ENCODE assay signal across 10 mouse cellular contexts in genomic region chr2:148171699-148172098, GRCm38 (mm10).
A peak's percentile ranks its signal among the peaks of the same experiment; 100 is the strongest.
DNase-seq lines count a peak whose midpoint lies in the region; ATAC-seq and TF ChIP-seq lines count a peak whose summit lies in the region.
"Had no signal": no experiment of that assay in that cellular context is flagged by ENCODE, and none has a peak within 500 bp of the region (broad histone marks: within the 10 kb centered on the region; RNA-seq: fewer than 3 reads in every experiment).

No protein-coding gene starts in this region.

- no peaks in the 10 kb centered on the region for H3K9me3 ChIP-seq in hindbrain, postnatal 0 days (ENCODE audit: low read length)
- no peaks in the 10 kb centered on the region for H3K9me3 ChIP-seq in hindbrain, embryonic 11.5 days (ENCODE audit: control insufficient read depth, low read length)
- H3K9me3 ChIP-seq in heart, embryonic 10.5 days: no peaks in the 10 kb centered on the region
- no peaks in the 10 kb centered on the region for H3K9me3 ChIP-seq in liver, postnatal 0 days (ENCODE audit: low read length)
- H3K9me3 ChIP-seq: forebrain, embryonic 13.5 days had no signal

- no peaks in the 10 kb centered on the region for H3K4me1 ChIP-seq in hindbrain, postnatal 0 days (ENCODE audit: insufficient read depth, low read length)
- no peaks in the 10 kb centered on the region for H3K4me1 ChIP-seq in hindbrain, embryonic 11.5 days (replicated peaks; ENCODE audit: control insufficient read depth, insufficient read depth, low read length)
- H3K4me1 ChIP-seq in heart, embryonic 10.5 days: 0 out of 2 replicates have a peak, but pooled peaks cover 4% of the 10 kb centered on the region
- no peaks in the 10 kb centered on the region for H3K4me1 ChIP-seq in liver, postnatal 0 days (ENCODE audit: insufficient read depth)
- H3K4me1 ChIP-seq: forebrain, embryonic 13.5 days had no signal

- no peak overlapping the region for H3K4me2 ChIP-seq in hindbrain, postnatal 0 days (ENCODE audit: low read depth, low read length)
- H3K4me2 ChIP-seq in hindbrain, embryonic 11.5 days (replicated peaks; ENCODE audit: low read depth, low read length): no peak overlapping the region
- no peak overlapping the region for H3K4me2 ChIP-seq in liver, postnatal 0 days (ENCODE audit: low read depth, low read length)
- H3K4me2 ChIP-seq: forebrain, embryonic 13.5 days had no signal

- H3K4me3 ChIP-seq in hindbrain, postnatal 0 days (ENCODE audit: low read length): no peak overlapping the region
- H3K4me3 ChIP-seq in hindbrain, embryonic 11.5 days (ENCODE audit: low read depth, low read length): no peak overlapping the region
- H3K4me3 ChIP-seq in heart, embryonic 10.5 days: no peak overlapping the region
- H3K4me3 ChIP-seq in liver, postnatal 0 days (ENCODE audit: low read depth, low read length): no peak overlapping the region
- H3K4me3 ChIP-seq: forebrain, embryonic 13.5 days had no signal

- no peak for TF ChIP-seq CTCF in hindbrain, postnatal 0 days (IDR thresholded peaks at IDR 0.05; ENCODE audit: low read depth)
- no peak for TF ChIP-seq CTCF in liver, postnatal 0 days (IDR thresholded peaks at IDR 0.05; ENCODE audit: low read depth)

- no peak for DNase-seq in hindbrain, postnatal 0 days (ENCODE audit: low spot score)
- DNase-seq in hindbrain, embryonic 11.5 days (ENCODE audit: low spot score): no peak
- DNase-seq in heart, embryonic 10.5 days (ENCODE audit: low spot score): no peak
- DNase-seq in kidney, adult 11 months: peak; percentile 40
- no peak for DNase-seq in liver, postnatal 0 days
- DNase-seq in embryo, embryonic 9.5 days (ENCODE audit: extremely low spot score): no peak
- DNase-seq in natural killer cell, adult 2 months (ENCODE audit: low spot score in 2 of 2): no peak
- DNase-seq in gastrocnemius, postnatal 25 days: no peak
- DNase-seq: thymus, adult 2 months had no signal

- ATAC-seq in hindbrain, postnatal 0 days: 0 out of 2 replicates have a peak, but pooled peaks have one; percentile 27
- no peak for ATAC-seq in hindbrain, embryonic 11.5 days (ENCODE audit: low FRiP score)
- peak; percentile 38; the same call in 1 of the 2 replicates for ATAC-seq in liver, postnatal 0 days
- ATAC-seq: forebrain, embryonic 13.5 days had no signal

- TF ChIP-seq EP300 in liver, postnatal 0 days (IDR thresholded peaks at IDR 0.05; ENCODE audit: low read depth): no peak

- H3K27ac ChIP-seq in hindbrain, postnatal 0 days: peak overlapping the region; percentile 7; the same call in 1 of the 2 replicates
- H3K27ac ChIP-seq in hindbrain, embryonic 11.5 days (ENCODE audit: low read depth, low read length): no peak overlapping the region
- H3K27ac ChIP-seq in heart, embryonic 10.5 days: 0 out of 2 replicates have a peak overlapping the region, but pooled peaks have one; percentile 13
- no peak overlapping the region for H3K27ac ChIP-seq in liver, postnatal 0 days (ENCODE audit: low read depth)
- H3K27ac ChIP-seq: forebrain, embryonic 13.5 days had no signal

- H3K9ac ChIP-seq in hindbrain, postnatal 0 days (replicated peaks; ENCODE audit: low read length): no peak overlapping the region
- H3K9ac ChIP-seq in hindbrain, embryonic 11.5 days (ENCODE audit: low read depth, low read length): no peak overlapping the region
- no peak overlapping the region for H3K9ac ChIP-seq in liver, postnatal 0 days (replicated peaks)
- H3K9ac ChIP-seq: forebrain, embryonic 13.5 days had no signal

- WGBS in hindbrain, postnatal 0 days: 52% methylated on average over 1 of the region's 1 CpGs
- 50% methylated on average over 1 of the region's 1 CpGs for WGBS in hindbrain, embryonic 11.5 days
- 45% methylated on average over 1 of the region's 1 CpGs for WGBS in heart, embryonic 10.5 days
- WGBS in liver, postnatal 0 days (ENCODE audit: insufficient replicate concordance): 31% methylated on average over 1 of the region's 1 CpGs

- H3K36me3 ChIP-seq in hindbrain, postnatal 0 days (ENCODE audit: insufficient read depth, low read length): no peaks in the 10 kb centered on the region
- no peaks in the 10 kb centered on the region for H3K36me3 ChIP-seq in hindbrain, embryonic 11.5 days (ENCODE audit: control insufficient read depth, insufficient read depth, low read length)
- no peaks in the 10 kb centered on the region for H3K36me3 ChIP-seq in heart, embryonic 10.5 days
- no peaks in the 10 kb centered on the region for H3K36me3 ChIP-seq in liver, postnatal 0 days (replicated peaks; ENCODE audit: insufficient read depth, low read length)

- no peaks in the 10 kb centered on the region for H3K27me3 ChIP-seq in hindbrain, postnatal 0 days (ENCODE audit: insufficient read depth, low read length)
- no peaks in the 10 kb centered on the region for H3K27me3 ChIP-seq in hindbrain, embryonic 11.5 days (ENCODE audit: control insufficient read depth, insufficient read depth, low read length)
- no peaks in the 10 kb centered on the region for H3K27me3 ChIP-seq in heart, embryonic 10.5 days (ENCODE audit: insufficient read depth, poor library complexity, severe bottlenecking)
- H3K27me3 ChIP-seq in liver, postnatal 0 days (ENCODE audit: insufficient read depth, low read length): no peaks in the 10 kb centered on the region
- H3K27me3 ChIP-seq: forebrain, embryonic 13.5 days had no signal

Comparison
In these comparisons a context has a peak if more than half of its experiments do, and no peak if none do; other contexts are left out.
1. H3K27ac ChIP-seq: peak in hindbrain, postnatal 0 days (single experiment) and heart, embryonic 10.5 days (single experiment); none in hindbrain, embryonic 11.5 days (single experiment) and liver, postnatal 0 days (single experiment).